Mouse (Mus musculus): ENCODE results near the gene Sema5a.
A peak's percentile ranks its signal among the peaks of the same experiment; 100 is the strongest.

Sema5a gene

DNA sequence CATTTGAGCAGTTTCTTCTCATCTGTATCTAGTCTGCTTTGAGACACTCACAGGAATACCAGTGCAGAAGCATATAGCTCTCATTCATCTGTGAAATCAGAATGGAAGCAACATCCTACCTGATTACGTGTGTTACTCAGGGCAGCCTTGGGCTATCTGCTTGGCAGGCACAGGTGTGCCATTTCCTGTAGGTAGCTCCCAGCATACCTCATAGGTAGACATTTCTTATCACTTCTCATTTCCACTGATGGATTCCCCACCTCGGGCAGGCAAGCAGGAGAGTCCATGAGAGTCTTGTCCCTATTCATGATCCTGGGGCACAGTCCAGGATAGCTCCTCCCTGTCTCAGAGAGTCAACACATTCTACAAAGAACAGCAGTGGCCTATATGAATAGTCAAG, 381.4 kb downstream of the Sema5a start:
- DNase-seq (ENCODE audit: low spot score in 2 of 2) = no peak

DNA sequence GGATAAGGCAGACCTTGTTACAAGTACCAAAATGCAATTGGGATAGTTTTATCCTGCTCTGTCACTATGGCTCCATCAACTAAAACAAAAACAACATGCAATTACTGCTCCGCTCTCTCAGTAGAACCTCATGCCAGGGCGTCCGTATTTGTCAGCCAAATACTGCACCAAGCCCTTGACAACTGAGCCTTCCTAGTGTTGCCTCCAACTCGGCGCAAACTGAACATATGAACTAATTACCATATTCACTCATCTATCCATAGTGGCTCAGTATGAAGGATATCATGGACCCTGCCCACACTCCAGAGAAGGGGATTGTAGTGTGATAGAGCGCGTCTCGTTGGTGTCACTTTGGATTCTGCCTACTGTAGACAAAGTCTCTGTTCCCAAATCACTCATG, 389.1 kb downstream of the Sema5a start:
- DNase-seq (ENCODE audit: low spot score in 2 of 2) = no peak

DNA sequence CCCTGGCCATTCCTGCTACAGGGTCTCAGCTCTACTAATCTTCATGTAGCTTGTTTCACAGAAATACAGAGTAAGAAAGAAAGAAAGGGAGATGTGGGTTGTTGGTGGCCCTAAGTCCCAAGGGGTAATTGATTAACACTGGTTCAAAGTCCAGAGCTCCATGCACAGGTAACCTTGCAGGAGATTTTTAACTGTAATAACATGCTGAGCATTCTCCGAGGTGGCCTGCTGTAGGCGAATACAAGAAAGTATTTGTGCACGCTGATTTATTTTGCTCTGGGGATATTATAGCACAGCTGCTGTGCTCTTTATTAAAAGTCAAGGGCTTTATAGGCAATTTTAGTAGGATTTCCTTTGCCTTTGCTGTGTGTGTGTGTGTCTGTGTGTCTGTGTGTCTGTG, 393.3 kb downstream of the Sema5a start:
- DNase-seq (ENCODE audit: low spot score in 2 of 2) = no peak

GRCm38 (mm10) chr15:32647061-32647687, 402.6 kb downstream of the Sema5a start:
- no peak for DNase-seq (ENCODE audit: low spot score in 2 of 2)

DNA sequence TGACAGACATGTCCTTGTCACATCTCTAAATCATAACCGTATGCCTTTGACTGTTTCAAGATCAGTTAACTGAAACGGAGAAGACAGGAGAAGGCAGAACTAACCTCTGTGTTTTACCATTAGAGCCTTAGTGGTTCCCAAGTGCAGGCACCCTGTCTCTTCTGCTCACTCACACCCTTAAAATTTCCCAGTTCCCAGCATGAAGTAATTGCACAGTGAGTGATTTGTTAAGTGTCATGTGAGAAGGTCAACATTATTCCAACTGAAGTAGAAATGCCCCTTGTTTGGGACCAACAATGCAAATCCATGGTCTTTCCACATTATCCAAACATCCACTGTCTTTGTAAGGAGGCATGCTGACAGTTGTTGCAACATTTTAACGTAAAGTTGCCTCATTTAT, 409.4 kb downstream of the Sema5a start:
- no peak for DNase-seq (ENCODE audit: low spot score in 2 of 2)

GRCm38 (mm10) chr15:32656017-32656416, 411.4 kb downstream of the Sema5a start:
- DNase-seq (ENCODE audit: low spot score in 2 of 2) = no peak

DNA sequence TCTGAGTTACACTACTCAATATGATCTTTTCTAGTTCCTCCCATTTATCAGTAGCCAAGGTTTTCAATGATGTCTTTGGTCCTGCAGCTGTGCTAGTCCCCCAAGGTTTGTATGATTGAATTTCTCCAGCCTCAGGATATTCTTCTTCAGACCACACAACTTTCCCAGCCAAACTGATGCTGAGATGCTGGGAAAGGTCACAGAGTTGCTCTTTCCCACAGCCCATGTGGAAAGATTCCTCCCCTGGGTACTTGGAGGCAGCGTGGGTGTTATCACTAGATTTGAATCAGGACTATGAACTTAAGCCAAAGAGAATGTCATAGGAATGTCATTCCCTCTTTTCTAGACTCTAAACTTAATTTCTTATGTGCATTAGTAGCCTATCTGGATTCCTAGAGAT, 431.8 kb downstream of the Sema5a start:
- DNase-seq (ENCODE audit: low spot score in 2 of 2) = no peak

GRCm38 (mm10) chr15:32685152-32685551, 440.5 kb downstream of the Sema5a start:
- no peak for DNase-seq (ENCODE audit: low spot score in 2 of 2)

- DNase-seq (ENCODE audit: low spot score in 2 of 2) = no peak
Observed at GRCm38 (mm10) chr15:32691021-32691420, 446.4 kb downstream of the Sema5a start.

GRCm38 (mm10) chr15:32693006-32693405, 448.4 kb downstream of the Sema5a start:
- DNase-seq (ENCODE audit: low spot score in 2 of 2) = no peak

GRCm38 (mm10) chr15:32717298-32717985, 472.8 kb downstream of the Sema5a start:
- DNase-seq (ENCODE audit: low spot score in 2 of 2) = no peak

GRCm38 (mm10) chr15:32718293-32718963, 473.8 kb downstream of the Sema5a start:
- peak; percentile 44 to 67 for DNase-seq (ENCODE audit: low spot score in 2 of 2)

GRCm38 (mm10) chr15:32718964-32719311, 474.3 kb downstream of the Sema5a start:
- no peak for DNase-seq (ENCODE audit: low spot score in 2 of 2)

GRCm38 (mm10) chr15:32730839-32731238, 486.2 kb downstream of the Sema5a start:
- no peak for DNase-seq (ENCODE audit: low spot score in 2 of 2)
